10 mouse cellular contexts compared by ENCODE assay signal in the genomic region with DNA sequence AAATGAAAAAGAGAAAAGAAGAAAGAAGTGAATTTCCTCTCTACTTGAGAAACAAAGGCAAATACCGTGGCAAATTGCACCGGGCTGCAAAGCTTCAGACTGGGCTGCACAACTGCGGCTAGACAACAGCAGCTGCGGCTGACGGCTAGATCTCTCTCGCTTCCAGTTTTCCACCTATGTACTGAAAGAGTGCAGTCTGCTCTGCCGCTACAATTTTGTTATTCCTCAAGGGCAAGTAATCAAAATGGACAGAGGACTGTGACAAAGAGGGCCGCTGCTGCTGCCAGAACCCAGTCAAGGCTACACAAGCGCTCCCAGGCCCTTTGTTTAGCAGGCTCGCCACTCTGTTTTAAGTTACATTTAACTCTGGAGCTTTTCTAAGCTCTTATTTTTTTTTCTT. TPM values are rescaled to one million over a fixed set of nuclear protein-coding genes. Genes with fewer than 3 reads are reported as not detected.
A peak's percentile ranks its signal among the peaks of the same experiment; 100 is the strongest.
DNase-seq lines count a peak whose midpoint lies in the region; ATAC-seq and TF ChIP-seq lines count a peak whose summit lies in the region.
"Had no signal": no experiment of that assay in that cellular context is flagged by ENCODE, and none has a peak within 500 bp of the region (broad histone marks: within the 10 kb centered on the region; RNA-seq: fewer than 3 reads in every experiment).

No protein-coding gene starts in this region.

- H3K36me3 ChIP-seq in lung, postnatal 0 days (ENCODE audit: insufficient read depth, low read length), result no peaks in the 10 kb centered on the region
- H3K36me3 ChIP-seq in forebrain, embryonic 16.5 days (ENCODE audit: control insufficient read depth, insufficient read depth), result no peaks in the 10 kb centered on the region
- no peaks in the 10 kb centered on the region for H3K36me3 ChIP-seq in midbrain, postnatal 0 days (ENCODE audit: insufficient read depth, low read length)

- WGBS in lung, postnatal 0 days, result 71% methylated on average over 10 of the region's 10 CpGs
- WGBS in forebrain, embryonic 16.5 days, result 29% methylated on average over 10 of the region's 10 CpGs
- 26% methylated on average over 10 of the region's 10 CpGs for WGBS in midbrain, postnatal 0 days

- no peak overlapping the region for H3K4me3 ChIP-seq in lung, postnatal 0 days (ENCODE audit: low read depth, low read length)
- H3K4me3 ChIP-seq in forebrain, embryonic 16.5 days (replicated peaks; ENCODE audit: low read length), result no peak overlapping the region
- H3K4me3 ChIP-seq in midbrain, postnatal 0 days (ENCODE audit: low read depth, low read length), result no peak overlapping the region

- no peaks in the 10 kb centered on the region for H3K9me3 ChIP-seq in lung, postnatal 0 days (ENCODE audit: low read length)
- no peaks in the 10 kb centered on the region for H3K9me3 ChIP-seq in forebrain, embryonic 16.5 days (ENCODE audit: control insufficient read depth, low read length)
- no peaks in the 10 kb centered on the region for H3K9me3 ChIP-seq in midbrain, postnatal 0 days (ENCODE audit: low read length)

- no peak overlapping the region for H3K9ac ChIP-seq in lung, postnatal 0 days (replicated peaks; ENCODE audit: low read depth)
- H3K9ac ChIP-seq in forebrain, embryonic 16.5 days (replicated peaks; ENCODE audit: low read depth, low read length), result 0 out of 2 replicates have a peak overlapping the region, but pooled peaks have one; percentile 27
- H3K9ac ChIP-seq in midbrain, postnatal 0 days (replicated peaks; ENCODE audit: low read length, poor library complexity, severe bottlenecking), result no peak overlapping the region

- no peak for TF ChIP-seq CTCF in lung, postnatal 0 days (IDR thresholded peaks at IDR 0.05)
- no peak for TF ChIP-seq CTCF in midbrain, postnatal 0 days (IDR thresholded peaks at IDR 0.05)

- H3K27me3 ChIP-seq in lung, postnatal 0 days (replicated peaks; ENCODE audit: insufficient read depth, low read length), result no peaks in the 10 kb centered on the region
- no peaks in the 10 kb centered on the region for H3K27me3 ChIP-seq in forebrain, embryonic 16.5 days (replicated peaks; ENCODE audit: control insufficient read depth, insufficient read depth, low read length)
- H3K27me3 ChIP-seq in midbrain, postnatal 0 days (ENCODE audit: insufficient read depth, low read length), result no peaks in the 10 kb centered on the region

- peaks cover 24% of the 10 kb centered on the region; the same call in 1 of the 2 replicates for H3K4me1 ChIP-seq in lung, postnatal 0 days (ENCODE audit: insufficient read depth, low read depth, low read length)
- peaks cover 45% of the 10 kb centered on the region for H3K4me1 ChIP-seq in forebrain, embryonic 16.5 days (replicated peaks; ENCODE audit: control insufficient read depth, insufficient read depth, low read length)
- H3K4me1 ChIP-seq in midbrain, postnatal 0 days (ENCODE audit: insufficient read depth, low read length), result peaks cover 16% of the 10 kb centered on the region; the same call in 1 of the 2 replicates

- no peak for ATAC-seq in lung, postnatal 0 days
- ATAC-seq in forebrain, embryonic 16.5 days, result peak; percentile 5; the same call in 1 of the 2 replicates
- no peak for ATAC-seq in midbrain, postnatal 0 days (ENCODE audit: low FRiP score)

- 0 out of 2 replicates have a peak overlapping the region, but pooled peaks have one; percentile 20 for H3K27ac ChIP-seq in lung, postnatal 0 days (ENCODE audit: low read length)
- peak overlapping the region; percentile 73 for H3K27ac ChIP-seq in forebrain, embryonic 16.5 days (ENCODE audit: low read length)
- H3K27ac ChIP-seq in midbrain, postnatal 0 days (ENCODE audit: low read depth, low read length), result peak overlapping the region; percentile 47; the same call in 1 of the 2 replicates

- DNase-seq in embryo, embryonic 10.5 days (ENCODE audit: low spot score), result peak; percentile 15
- no peak for DNase-seq in embryo, embryonic 10 days (ENCODE audit: low spot score)
- no peak for DNase-seq in lung, postnatal 0 days (ENCODE audit: low spot score)
- no peak for DNase-seq in lung, postnatal 25 days (ENCODE audit: low spot score)
- DNase-seq in midbrain, postnatal 0 days (ENCODE audit: low spot score), result no peak
- DNase-seq in kidney, postnatal 10 days, result no peak
- DNase-seq in spleen, postnatal 10 days (ENCODE audit: low spot score in 2 of 2), result no peak
- DNase-seq: kidney, adult 11 months; lung, adult 2 months had no signal

- TF ChIP-seq EP300 in lung, postnatal 0 days (IDR thresholded peaks at IDR 0.05), result no peak

- no peak overlapping the region for H3K4me2 ChIP-seq in lung, postnatal 0 days (replicated peaks; ENCODE audit: low read depth, low read length)
- 0 out of 2 replicates have a peak overlapping the region, but pooled peaks have one; percentile 2 for H3K4me2 ChIP-seq in forebrain, embryonic 16.5 days (ENCODE audit: low read length)
- no peak overlapping the region for H3K4me2 ChIP-seq in midbrain, postnatal 0 days (ENCODE audit: low read depth, low read length, poor library complexity, severe bottlenecking)

RNA-seq across cellular contexts. Expression of a gene that starts 35.6 kb away (rescaled TPM):
- 19.7 and 20.1 TPM in 2 replicates for polyA plus RNA-seq in lung, postnatal 0 days (2015; fragmentation: Nextera tagmentation; extraction: Ambion mirVana)
- polyA plus RNA-seq in forebrain, embryonic 16.5 days (2015; fragmentation: Nextera tagmentation; extraction: Ambion mirVana), result 18.2 and 20.1 TPM in 2 replicates
- total RNA-seq in midbrain, postnatal 0 days (2014; rRNA removed), result 12.9 and 13.9 TPM in 2 replicates
- 13.0 and 13.2 TPM in 2 replicates for polyA plus RNA-seq in midbrain, postnatal 0 days (2015; fragmentation: Nextera tagmentation; extraction: Ambion mirVana)

Comparison
In these comparisons a context has a peak if more than half of its experiments do, and no peak if none do; other contexts are left out.
1. H3K27ac ChIP-seq: peak in every context shown above with its lines; median percentile 73 in forebrain, embryonic 16.5 days; 47 in midbrain, postnatal 0 days; 20 in lung, postnatal 0 days.